Mouse (Mus musculus): ENCODE measurements at regions not wholly inside any gene's neighbourhood (a gene's known extent, or its start where the extent isn't known, plus 50 kb on each side); places are given as distances from the start of the nearest gene placed in this dataset.

- H3K27ac ChIP-seq (ENCODE audit: low read depth, low read length): no peak overlapping the region
- DNase-seq (ENCODE audit: low spot score, missing footprints) (no peak), ATAC-seq (ENCODE audit: low FRiP score) (no peak)
- H3K27me3 ChIP-seq (ENCODE audit: control insufficient read depth, insufficient read depth, low read length): no peaks in the 10 kb centered on the region
- no peaks in the 10 kb centered on the region for H3K4me1 ChIP-seq (ENCODE audit: control insufficient read depth, insufficient read depth, low read length)
- H3K4me3 ChIP-seq (ENCODE audit: low read depth, low read length): no peak overlapping the region
- H3K9ac ChIP-seq (ENCODE audit: low read length): no peak overlapping the region
- H3K4me2 ChIP-seq: no peak overlapping the region
- H3K9me3 ChIP-seq (ENCODE audit: control insufficient read depth, low read length): no peaks in the 10 kb centered on the region
- 90% methylated on average over 7 of the region's 7 CpGs for WGBS
- H3K36me3 ChIP-seq (ENCODE audit: control insufficient read depth, insufficient read depth, low read length): no peaks in the 10 kb centered on the region
Observed at GRCm38 (mm10) chr2:134730547-134730946, 55.3 kb upstream of the Plcb1 start.

GRCm38 (mm10) chr2:134726713-134727112 is 59.2 kb upstream of the Plcb1 start:
- Histone ChIP-seq H3K27ac (ENCODE audit: low read depth, low read length) (no peak overlapping the region), H3K9ac (ENCODE audit: low read length) (no peak overlapping the region), H3K4me2 (no peak overlapping the region), H3K4me1 (ENCODE audit: control insufficient read depth, insufficient read depth, low read length) (no peaks in the 10 kb centered on the region), H3K27me3 (ENCODE audit: control insufficient read depth, insufficient read depth, low read length) (no peaks in the 10 kb centered on the region), H3K36me3 (ENCODE audit: control insufficient read depth, insufficient read depth, low read length) (no peaks in the 10 kb centered on the region), H3K9me3 (ENCODE audit: control insufficient read depth, low read length) (no peaks in the 10 kb centered on the region), H3K4me3 (ENCODE audit: low read depth, low read length) (no peak overlapping the region)
- DNase-seq (ENCODE audit: low spot score, missing footprints) (no peak), ATAC-seq (ENCODE audit: low FRiP score) (no peak)
- WGBS: 76% methylated on average over 2 of the region's 2 CpGs

GRCm38 (mm10) chr2:134724071-134724470 is 61.8 kb upstream of the Plcb1 start:
- Histone ChIP-seq H3K36me3 (ENCODE audit: control insufficient read depth, insufficient read depth, low read length) (no peaks in the 10 kb centered on the region), H3K9ac (ENCODE audit: low read length) (no peak overlapping the region), H3K27ac (ENCODE audit: low read depth, low read length) (no peak overlapping the region), H3K4me1 (ENCODE audit: control insufficient read depth, insufficient read depth, low read length) (no peaks in the 10 kb centered on the region), H3K4me2 (no peak overlapping the region), H3K4me3 (ENCODE audit: low read depth, low read length) (no peak overlapping the region), H3K9me3 (ENCODE audit: control insufficient read depth, low read length) (no peaks in the 10 kb centered on the region), H3K27me3 (ENCODE audit: control insufficient read depth, insufficient read depth, low read length) (no peaks in the 10 kb centered on the region)
- ATAC-seq (ENCODE audit: low FRiP score) (no peak), DNase-seq (ENCODE audit: low spot score, missing footprints) (peak; percentile 37)
- 77% methylated on average over 10 of the region's 10 CpGs for WGBS

- Histone ChIP-seq H3K4me3 (ENCODE audit: low read depth, low read length) (no peak overlapping the region), H3K4me1 (ENCODE audit: control insufficient read depth, insufficient read depth, low read length) (no peaks in the 10 kb centered on the region), H3K4me2 (no peak overlapping the region), H3K9me3 (ENCODE audit: control insufficient read depth, low read length) (no peaks in the 10 kb centered on the region), H3K36me3 (ENCODE audit: control insufficient read depth, insufficient read depth, low read length) (no peaks in the 10 kb centered on the region), H3K27me3 (ENCODE audit: control insufficient read depth, insufficient read depth, low read length) (no peaks in the 10 kb centered on the region), H3K27ac (ENCODE audit: low read depth, low read length) (no peak overlapping the region), H3K9ac (ENCODE audit: low read length) (no peak overlapping the region)
- peak; percentile 81 for DNase-seq (ENCODE audit: low spot score, missing footprints)
- 81% methylated on average over 2 of the region's 2 CpGs for WGBS
- ATAC-seq (ENCODE audit: low FRiP score): no peak
Observed at GRCm38 (mm10) chr2:134717815-134718362, 68.0 kb upstream of the Plcb1 start.

GRCm38 (mm10) chr2:134716531-134716930 is 69.3 kb upstream of the Plcb1 start:
- Histone ChIP-seq H3K9ac (ENCODE audit: low read length) (no peak overlapping the region), H3K4me3 (ENCODE audit: low read depth, low read length) (no peak overlapping the region), H3K4me2 (no peak overlapping the region), H3K27me3 (ENCODE audit: control insufficient read depth, insufficient read depth, low read length) (no peaks in the 10 kb centered on the region), H3K27ac (ENCODE audit: low read depth, low read length) (no peak overlapping the region), H3K4me1 (ENCODE audit: control insufficient read depth, insufficient read depth, low read length) (no peaks in the 10 kb centered on the region), H3K36me3 (ENCODE audit: control insufficient read depth, insufficient read depth, low read length) (no peaks in the 10 kb centered on the region), H3K9me3 (ENCODE audit: control insufficient read depth, low read length) (no peaks in the 10 kb centered on the region)
- WGBS: 95% methylated on average over 1 of the region's 1 CpGs
- no peak for ATAC-seq (ENCODE audit: low FRiP score)
- no peak for DNase-seq (ENCODE audit: low spot score, missing footprints)

GRCm38 (mm10) chr2:134714001-134714400 is 70.1 kb upstream of the Tmx4 start:
- 92% methylated on average over 3 of the region's 3 CpGs for WGBS
- H3K36me3 ChIP-seq (ENCODE audit: control insufficient read depth, insufficient read depth, low read length): no peaks in the 10 kb centered on the region
- no peak for ATAC-seq (ENCODE audit: low FRiP score)

GRCm38 (mm10) chr2:134708754-134709153 is 64.8 kb upstream of the Tmx4 start:
- Histone ChIP-seq H3K36me3 (ENCODE audit: control insufficient read depth, insufficient read depth, low read length) (no peaks in the 10 kb centered on the region), H3K9ac (ENCODE audit: low read length) (no peak overlapping the region), H3K4me1 (ENCODE audit: control insufficient read depth, insufficient read depth, low read length) (no peaks in the 10 kb centered on the region), H3K27me3 (ENCODE audit: control insufficient read depth, insufficient read depth, low read length) (no peaks in the 10 kb centered on the region), H3K9me3 (ENCODE audit: control insufficient read depth, low read length) (no peaks in the 10 kb centered on the region), H3K4me3 (ENCODE audit: low read depth, low read length) (no peak overlapping the region), H3K27ac (ENCODE audit: low read depth, low read length) (no peak overlapping the region), H3K4me2 (no peak overlapping the region)
- DNase-seq (ENCODE audit: low spot score, missing footprints) (peak; percentile 54), ATAC-seq (ENCODE audit: low FRiP score) (no peak)
- 71% methylated on average over 1 of the region's 1 CpGs for WGBS

More at GRCm38 (mm10) chr2:134714001-134714400, 70.1 kb upstream of the Tmx4 start:
- no peak overlapping the region for H3K9ac ChIP-seq (ENCODE audit: low read length)
- H3K27me3 ChIP-seq (ENCODE audit: control insufficient read depth, insufficient read depth, low read length): no peaks in the 10 kb centered on the region
- DNase-seq (ENCODE audit: low spot score, missing footprints): peak; percentile 70
- no peaks in the 10 kb centered on the region for H3K4me1 ChIP-seq (ENCODE audit: control insufficient read depth, insufficient read depth, low read length)
- no peaks in the 10 kb centered on the region for H3K9me3 ChIP-seq (ENCODE audit: control insufficient read depth, low read length)
- H3K4me2 ChIP-seq: no peak overlapping the region
- no peak overlapping the region for H3K27ac ChIP-seq (ENCODE audit: low read depth, low read length)
- no peak overlapping the region for H3K4me3 ChIP-seq (ENCODE audit: low read depth, low read length)

- Histone ChIP-seq H3K27ac (ENCODE audit: low read depth, low read length) (no peak overlapping the region), H3K4me2 (no peak overlapping the region), H3K9me3 (ENCODE audit: control insufficient read depth, low read length) (no peaks in the 10 kb centered on the region), H3K4me3 (ENCODE audit: low read depth, low read length) (no peak overlapping the region), H3K9ac (ENCODE audit: low read length) (no peak overlapping the region), H3K27me3 (ENCODE audit: control insufficient read depth, insufficient read depth, low read length) (no peaks in the 10 kb centered on the region), H3K4me1 (ENCODE audit: control insufficient read depth, insufficient read depth, low read length) (no peaks in the 10 kb centered on the region), H3K36me3 (ENCODE audit: control insufficient read depth, insufficient read depth, low read length) (no peaks in the 10 kb centered on the region)
- 81% methylated on average over 2 of the region's 2 CpGs for WGBS
- DNase-seq (ENCODE audit: low spot score, missing footprints) (no peak), ATAC-seq (ENCODE audit: low FRiP score) (no peak)
Observed at GRCm38 (mm10) chr2:134703067-134703466, 59.1 kb upstream of the Tmx4 start.

- ATAC-seq (ENCODE audit: low FRiP score) (no peak), DNase-seq (ENCODE audit: low spot score, missing footprints) (no peak)
- H3K4me1 ChIP-seq (ENCODE audit: control insufficient read depth, insufficient read depth, low read length): no peaks in the 10 kb centered on the region
- H3K27me3 ChIP-seq (ENCODE audit: control insufficient read depth, insufficient read depth, low read length): no peaks in the 10 kb centered on the region
- H3K27ac ChIP-seq (ENCODE audit: low read depth, low read length): no peak overlapping the region
- no peaks in the 10 kb centered on the region for H3K36me3 ChIP-seq (ENCODE audit: control insufficient read depth, insufficient read depth, low read length)
- H3K4me3 ChIP-seq (ENCODE audit: low read depth, low read length): no peak overlapping the region
- no peak overlapping the region for H3K9ac ChIP-seq (ENCODE audit: low read length)
- no peak overlapping the region for H3K4me2 ChIP-seq
- 83% methylated on average over 2 of the region's 2 CpGs for WGBS
- H3K9me3 ChIP-seq (ENCODE audit: control insufficient read depth, low read length): no peaks in the 10 kb centered on the region
Observed at GRCm38 (mm10) chr2:134697424-134697823, 53.5 kb upstream of the Tmx4 start.
